Mouse (Mus musculus): Measurements from ENCODE around the gene Wdr43.

The Wdr43 gene

DNA sequence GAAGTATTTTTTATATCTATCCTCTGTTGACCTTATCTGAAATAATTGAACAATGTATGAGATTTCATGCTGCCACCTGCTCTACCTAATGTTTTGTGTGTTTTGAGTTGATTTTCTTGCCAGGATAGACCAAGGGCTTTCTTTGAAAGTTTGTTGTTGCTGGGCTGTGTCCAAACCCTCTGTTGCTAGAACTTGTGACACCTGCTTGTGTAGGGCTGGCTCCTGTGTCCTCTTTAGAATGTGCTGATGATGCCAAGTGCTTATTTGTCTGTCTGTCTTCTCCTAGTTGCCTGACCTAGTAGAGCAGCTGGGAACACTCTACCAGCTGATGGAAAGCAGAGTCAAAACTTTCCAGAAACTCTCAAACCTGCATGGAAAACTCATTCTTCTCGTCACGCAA lies 36.8 kb downstream of the Wdr43 start:
- POLR2A ChIA-PET: interaction anchor here in 3 of 4 experiments (0.6 to 37.6 kb wide), 6 partner anchors 9 to 34 kb away, joined by 3 to 593 read pairs (median 6); no protein-coding TSS in a partner anchor
- CTCF ChIA-PET: interaction anchor here in 1 of 4 experiments (2.1 kb wide), 1 partner anchor 19 kb away, joined by 6 read pairs; no protein-coding TSS in a partner anchor

DNA sequence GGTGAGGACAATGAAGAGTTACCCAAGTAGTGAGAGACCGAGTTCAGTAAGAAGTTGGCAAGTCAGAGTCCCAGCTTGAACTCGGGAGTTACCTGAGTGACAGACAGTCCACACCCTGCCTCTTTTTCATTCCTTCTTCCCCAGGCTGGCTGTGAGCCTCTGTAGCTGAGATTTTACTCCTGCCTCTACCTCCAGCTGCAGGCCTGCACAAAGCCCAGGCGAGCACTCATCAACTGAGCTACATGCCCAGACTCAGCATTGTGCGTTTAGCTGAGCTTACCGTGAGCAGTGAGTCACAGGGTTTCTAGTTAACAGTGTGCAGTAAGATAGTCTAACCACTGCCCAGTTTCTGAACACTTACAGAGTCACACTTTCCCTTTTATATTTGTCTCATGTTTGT lies 37.2 kb downstream of the Wdr43 start:
- ChIA-PET POLR2A (interaction anchor here in 3 of 4 experiments (0.6 to 37.6 kb wide), 7 partner anchors 9 to 35 kb away, joined by 3 to 593 read pairs (median 5); no protein-coding TSS in a partner anchor), CTCF (interaction anchor here in 2 of 4 experiments (0.8 to 2.1 kb wide), 3 partner anchors 10 to 19 kb away, joined by 4 to 6 read pairs (median 4); no protein-coding TSS in a partner anchor)

DNA sequence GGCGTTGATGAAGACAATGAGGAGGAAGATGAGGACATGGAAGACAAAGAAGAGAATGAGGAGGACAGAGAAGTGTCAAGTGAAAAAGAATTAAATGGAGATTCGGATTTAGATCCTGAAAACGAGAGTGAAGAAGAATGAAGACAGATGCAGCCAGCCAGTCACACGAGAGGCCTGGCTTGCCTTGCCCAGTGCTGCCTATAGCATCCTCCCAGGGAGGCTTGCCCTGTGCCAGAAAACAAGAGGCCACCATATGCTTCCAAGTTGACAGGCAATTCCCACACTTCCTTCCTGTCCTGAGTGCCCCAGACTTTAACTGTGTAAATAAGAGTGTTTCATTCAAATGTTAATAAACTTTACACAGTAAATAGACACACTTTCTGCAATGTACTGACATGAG lies 41.8 kb downstream of the Wdr43 start:
- POLR2A ChIA-PET: interaction anchor here in 2 of 4 experiments (0.6 to 37.6 kb wide), 4 partner anchors 9 to 823 kb away, joined by 3 to 593 read pairs (median 4); no protein-coding TSS in a partner anchor
- CTCF ChIA-PET: interaction anchor here in 1 of 4 experiments (0.8 kb wide), 1 partner anchor 16 kb away, joined by 4 read pairs; no protein-coding TSS in a partner anchor

DNA sequence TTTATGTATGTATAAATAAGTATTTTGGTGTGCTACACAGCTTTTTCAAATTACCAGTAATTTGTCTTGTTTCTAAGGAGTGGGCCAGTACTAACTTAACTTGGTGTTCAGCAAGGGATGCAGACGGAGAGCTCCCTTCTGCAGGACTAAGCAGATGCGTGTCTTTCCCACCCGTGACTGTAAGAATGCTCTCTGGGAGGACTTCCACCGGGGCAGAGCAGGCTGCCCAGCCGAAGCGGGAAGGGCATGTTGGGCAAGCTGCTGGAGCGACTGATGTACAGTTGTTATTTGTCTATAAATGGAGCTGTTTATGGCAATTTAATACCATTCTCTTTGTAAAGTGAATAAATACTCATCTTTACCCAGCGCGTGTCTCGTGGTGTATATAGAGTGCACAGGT lies 43.0 kb downstream of the Wdr43 start:
- POLR2A ChIA-PET: interaction anchor here in 1 of 4 experiments (1.4 to 37.6 kb wide), 3 partner anchors 13 to 43 kb away, joined by 4 to 593 read pairs (median 4); partner anchors contain the start of gene Wdr43

DNA sequence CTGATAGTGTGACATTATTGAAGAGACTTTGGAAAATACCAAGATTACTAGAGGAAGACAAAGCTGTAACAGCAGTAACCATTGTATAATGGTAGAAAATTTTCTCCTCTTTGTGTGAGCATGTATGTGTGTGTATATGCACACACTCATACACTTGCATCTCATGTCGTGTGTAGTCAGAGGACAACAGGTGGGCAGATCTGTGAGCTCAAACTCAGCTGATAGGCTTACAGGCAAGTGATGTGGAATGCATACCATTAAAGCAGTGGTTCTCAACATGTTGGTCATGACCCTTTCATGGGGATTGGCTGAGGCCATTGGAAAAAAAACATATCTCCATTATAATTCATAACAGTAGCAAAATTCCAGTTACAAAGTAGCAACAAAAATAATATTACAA lies 44.7 kb downstream of the Wdr43 start:
- POLR2A ChIA-PET: interaction anchor here in 2 of 4 experiments (0.5 to 37.6 kb wide), 5 partner anchors 26 to 965 kb away, joined by 3 to 593 read pairs (median 4); no protein-coding TSS in a partner anchor
- CTCF ChIA-PET: interaction anchor here in 3 of 4 experiments (0.6 to 1.3 kb wide), 4 partner anchors 12 to 128 kb away, joined by 3 to 5 read pairs (median 4); no protein-coding TSS in a partner anchor

More for the DNA sequence above, 43.0 kb downstream of the Wdr43 start:
- CTCF ChIA-PET: no interaction called here

DNA sequence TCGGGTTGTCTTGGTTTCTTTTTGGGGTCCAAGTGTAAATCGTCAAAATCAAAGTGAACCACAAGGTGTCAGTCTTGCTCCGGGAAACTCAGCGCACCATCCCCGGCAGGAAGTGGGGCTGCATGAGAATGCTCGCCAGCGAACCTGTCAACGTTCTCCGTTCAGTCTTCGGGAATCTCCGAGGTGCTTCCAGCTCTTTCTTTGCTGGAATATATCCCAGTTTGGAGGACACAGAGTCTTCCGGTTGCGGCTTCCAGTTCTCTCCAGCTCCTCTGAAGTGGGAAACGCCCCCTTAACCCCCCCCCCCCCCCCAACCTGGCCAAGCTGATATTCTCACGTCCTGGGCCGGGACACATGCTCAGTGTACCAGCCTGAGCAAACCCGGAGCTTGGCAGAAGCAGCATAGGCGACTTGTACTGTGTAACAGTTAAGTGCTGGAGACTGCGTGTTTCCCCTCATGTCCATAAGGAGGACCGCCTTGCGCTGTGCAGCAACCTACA lies 47.1 kb downstream of the Wdr43 start:
- POLR2A ChIA-PET: interaction anchor here in 2 of 4 experiments (0.6 to 37.6 kb wide), 10 partner anchors 8 to 83 kb away, joined by 3 to 593 read pairs (median 4); partner anchors contain the start of genes Togaram2 (in 1 of the 2) and Wdr43 (in 1 of the 2)
- CTCF ChIA-PET: interaction anchor here (0.5 to 2.7 kb wide), 11 partner anchors 9 to 1719 kb away, joined by 3 to 19 read pairs (median 5); no protein-coding TSS in a partner anchor

DNA sequence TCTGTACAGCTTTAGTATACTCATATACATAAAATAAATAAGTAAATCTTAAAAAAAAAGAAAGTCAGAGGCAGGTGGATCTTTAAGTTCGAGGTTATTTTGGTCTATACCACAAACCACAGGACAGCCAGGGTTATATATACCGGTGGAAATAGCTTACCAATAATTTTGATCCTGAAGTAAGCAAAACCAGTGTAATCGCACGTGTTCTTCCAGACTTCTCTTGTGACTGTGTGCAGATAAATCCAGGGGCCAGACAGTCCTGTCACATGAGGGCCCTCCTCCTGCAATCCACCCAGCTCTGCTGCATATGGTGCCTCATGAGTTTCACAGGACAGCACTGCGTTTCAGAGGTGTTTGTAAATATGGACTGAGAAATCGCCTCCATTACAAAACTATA lies 47.8 kb downstream of the Wdr43 start:
- ChIA-PET POLR2A (interaction anchor here in 2 of 4 experiments (0.9 to 37.6 kb wide), 7 partner anchors 9 to 65 kb away, joined by 3 to 593 read pairs (median 4); partner anchors contain the start of gene Togaram2 (in 1 of the 2)), CTCF (interaction anchor here (0.5 to 2.7 kb wide), 12 partner anchors 8 to 1795 kb away, joined by 3 to 19 read pairs (median 5); no protein-coding TSS in a partner anchor)

DNA sequence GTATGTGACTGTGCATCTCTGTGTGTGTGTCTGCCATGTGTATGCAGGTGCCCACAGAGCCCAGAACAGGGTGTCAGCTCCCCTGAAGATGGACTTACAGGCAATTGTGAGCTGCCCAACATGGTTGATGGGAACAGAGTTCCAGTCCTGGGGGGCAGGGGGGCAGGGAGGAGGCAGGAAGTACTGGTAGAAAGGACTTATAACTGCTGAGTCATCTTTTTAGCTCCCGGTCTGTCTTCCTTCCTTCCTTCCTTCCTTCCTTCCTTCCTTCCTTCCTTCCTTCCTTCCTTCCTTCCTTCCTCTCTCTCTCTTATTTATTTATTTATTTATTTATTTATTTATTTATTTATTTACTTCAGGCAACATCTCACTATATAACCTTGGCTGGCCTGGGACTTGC lies 48.5 kb downstream of the Wdr43 start:
- CTCF ChIA-PET: interaction anchor here (0.6 to 2.7 kb wide), 5 partner anchors 8 to 791 kb away, joined by 3 to 26 read pairs (median 12); no protein-coding TSS in a partner anchor
- POLR2A ChIA-PET: interaction anchor here in 3 of 4 experiments (0.6 to 37.6 kb wide), 6 partner anchors 8 to 124 kb away, joined by 3 to 593 read pairs (median 6); partner anchors contain the start of gene Togaram2 (in 1 of the 3)

DNA sequence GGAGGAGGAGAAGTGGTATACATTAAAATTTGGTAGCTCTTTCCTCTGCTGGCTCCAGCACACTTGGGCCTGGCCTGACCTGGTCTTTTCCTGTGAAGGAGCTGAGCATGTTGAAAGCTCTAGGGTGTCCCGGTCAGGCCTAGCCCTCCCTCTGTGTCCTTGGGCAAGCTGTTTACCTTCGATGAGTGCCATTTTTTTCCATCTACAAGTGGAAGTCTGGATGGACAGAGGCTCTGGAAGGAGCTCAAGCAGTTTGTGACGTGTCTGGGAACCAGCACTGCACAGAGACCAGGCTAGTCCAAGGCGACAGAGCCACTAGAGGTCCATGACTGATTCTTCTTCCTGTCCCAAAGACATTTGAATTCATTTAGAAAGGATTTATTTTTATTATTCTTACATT lies 49.5 kb downstream of the Wdr43 start:
- ChIA-PET CTCF (interaction anchor here in 1 of 4 experiments (0.7 to 1.0 kb wide), 2 partner anchors 12 to 207 kb away, joined by 4 to 5 read pairs; no protein-coding TSS in a partner anchor), POLR2A (interaction anchor here in 1 of 4 experiments (1.0 to 37.6 kb wide), 2 partner anchors 11 to 32 kb away, joined by 5 to 593 read pairs; no protein-coding TSS in a partner anchor)

DNA sequence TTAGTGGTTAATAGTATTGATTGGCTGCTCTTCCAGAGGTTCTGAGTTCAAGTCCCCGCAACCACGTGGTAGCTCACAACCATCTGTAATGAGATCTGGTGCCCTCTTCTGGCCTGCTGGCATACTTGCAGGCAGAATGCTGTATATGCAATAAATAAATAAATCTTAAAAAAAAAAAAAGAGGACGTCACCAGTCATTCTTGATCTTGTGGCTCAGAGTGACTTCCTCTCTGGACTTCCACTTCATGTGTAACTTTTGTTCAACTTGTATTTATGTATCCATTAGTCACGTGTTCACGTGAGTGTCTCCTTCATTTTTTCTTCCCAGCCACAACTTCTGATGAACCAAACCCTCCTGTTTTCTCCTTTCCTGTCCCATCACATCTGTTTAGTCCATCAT lies 53.8 kb downstream of the Wdr43 start:
- ChIA-PET CTCF (interaction anchor here in 3 of 4 experiments (0.6 to 0.7 kb wide), 4 partner anchors 25 to 1114 kb away, joined by 3 to 6 read pairs (median 5); no protein-coding TSS in a partner anchor), POLR2A (interaction anchor here in 1 of 4 experiments (0.6 kb wide), 1 partner anchor 31 kb away, joined by 3 read pairs; no protein-coding TSS in a partner anchor)

DNA sequence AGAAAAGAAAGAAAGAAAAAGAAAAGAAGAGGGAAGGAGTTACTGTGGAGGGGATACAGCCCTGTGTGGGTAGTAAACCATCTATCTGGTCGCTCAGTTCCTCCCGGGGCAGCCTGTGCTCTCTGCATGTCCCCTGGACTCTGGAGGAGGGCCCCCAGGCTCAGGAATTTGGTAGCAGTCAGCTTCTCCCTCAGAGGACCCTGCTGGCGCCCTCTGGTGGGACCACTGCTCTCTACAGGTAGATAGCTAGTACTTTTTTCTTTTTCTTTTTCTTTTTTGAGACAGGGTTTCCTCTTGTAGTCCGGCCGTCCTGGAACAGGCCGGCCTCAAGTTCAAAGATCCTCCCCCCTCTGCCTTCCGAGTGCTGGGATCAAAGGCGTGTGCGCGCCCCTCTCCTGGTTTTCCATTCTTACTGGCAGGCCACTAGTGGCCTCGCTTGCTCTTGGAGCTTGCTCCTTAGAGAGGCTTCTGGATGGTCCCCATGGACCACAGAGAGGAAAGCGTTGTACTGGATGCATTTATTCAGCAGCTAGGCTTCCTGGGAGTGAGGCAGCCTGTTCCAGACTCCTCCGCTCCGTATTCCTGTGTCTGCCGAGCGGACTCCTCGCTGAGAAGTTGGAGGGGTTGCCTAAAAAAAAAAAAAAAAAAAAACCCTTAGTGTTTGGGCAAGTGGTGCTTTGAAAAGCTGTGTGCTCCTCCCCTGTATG lies 56.3 kb downstream of the Wdr43 start:
- POLR2A ChIA-PET: interaction anchor here in 3 of 4 experiments (0.6 to 2.6 kb wide), 10 partner anchors 9 to 138 kb away, joined by 3 to 16 read pairs (median 4); partner anchors contain the start of gene Spdya (in 1 of the 3)
- CTCF ChIA-PET: interaction anchor here (0.5 to 2.0 kb wide), 64 partner anchors 7 to 1278 kb away, joined by 3 to 19 read pairs (median 4); partner anchors contain the start of genes Spdya (in 3 of the 4) and Alk (in 1 of the 4)

DNA sequence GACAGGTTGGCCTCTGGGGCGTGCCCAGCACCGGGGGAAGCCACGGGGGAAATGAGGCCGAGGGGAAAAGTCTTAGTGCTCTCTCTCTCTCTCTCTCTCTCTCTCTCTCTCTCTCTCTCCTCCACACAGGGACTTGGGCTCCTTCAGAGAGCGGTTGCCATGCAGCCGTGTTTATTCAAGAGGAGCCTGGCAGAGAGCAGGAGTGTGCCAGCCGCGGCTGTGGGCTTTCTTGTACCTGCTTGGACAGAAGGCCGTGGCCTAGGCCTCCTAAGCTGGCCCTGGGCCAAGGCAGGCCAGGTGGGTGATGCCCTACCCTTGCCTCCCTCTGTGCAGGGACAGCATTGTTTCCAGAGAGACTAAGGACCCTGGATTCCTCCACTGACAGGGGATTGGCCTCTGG lies 57.4 kb downstream of the Wdr43 start, which contains the start of gene Togaram2:
Gene Togaram2, plus strand, starts transcription at position 170 of the 400 bp plus-strand sequence.
- POLR2A ChIA-PET: interaction anchor here in 1 of 4 experiments (2.6 kb wide), 1 partner anchor 10 kb away, joined by 16 read pairs; no protein-coding TSS in a partner anchor
- CTCF ChIA-PET: interaction anchor here in 2 of 4 experiments (1.1 to 1.9 kb wide), 3 partner anchors 31 to 200 kb away, joined by 3 to 15 read pairs (median 9); no protein-coding TSS in a partner anchor

DNA sequence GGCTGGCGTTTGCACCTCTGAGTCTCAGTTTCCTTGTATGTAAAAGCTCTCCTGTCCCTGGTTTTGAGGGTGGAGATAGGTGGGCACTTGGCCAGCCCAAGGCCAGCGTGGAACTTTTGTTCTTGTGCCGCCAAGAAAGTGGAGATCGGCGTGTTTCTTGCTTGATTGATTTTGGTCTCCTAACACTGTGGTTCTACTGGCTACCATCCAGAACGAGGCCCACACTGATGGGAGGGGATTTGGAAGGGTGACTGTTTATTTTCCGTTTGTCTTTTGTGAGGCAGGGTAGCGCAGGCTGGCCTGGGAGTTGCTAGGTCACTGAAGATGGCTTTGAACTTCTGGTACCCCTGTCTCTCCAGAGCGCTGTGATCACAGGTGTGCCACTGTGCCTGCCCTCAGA lies 58.2 kb downstream of the Wdr43 start:
- CTCF ChIA-PET: no interaction called here
- POLR2A ChIA-PET: interaction anchor here in 1 of 4 experiments (1.4 kb wide), 1 partner anchor 24 kb away, joined by 4 read pairs; no protein-coding TSS in a partner anchor

DNA sequence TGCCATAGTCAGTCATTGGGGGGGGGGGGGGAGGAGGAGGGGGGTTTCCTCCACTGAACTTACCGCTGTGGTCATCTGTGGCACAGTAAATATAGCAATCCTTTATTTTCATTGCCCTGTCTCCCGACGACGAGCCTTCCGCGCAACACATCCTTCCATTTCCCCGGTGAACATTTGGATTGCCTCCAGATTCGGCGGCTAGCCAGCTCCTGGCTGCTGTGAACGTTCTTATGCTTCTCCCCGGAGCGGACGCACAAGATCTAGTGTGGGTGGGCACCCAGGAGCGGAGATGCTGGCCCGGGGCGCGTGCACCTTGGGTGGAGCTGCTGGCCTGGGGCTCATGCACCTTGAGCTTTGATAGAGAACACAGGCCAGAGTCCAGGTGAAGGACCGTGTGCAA lies 59.2 kb downstream of the Wdr43 start:
- ChIA-PET POLR2A (interaction anchor here in 1 of 4 experiments (0.6 to 1.4 kb wide), 2 partner anchors 25 to 64 kb away, joined by 4 to 6 read pairs; no protein-coding TSS in a partner anchor), CTCF (interaction anchor here in 1 of 4 experiments (1.0 kb wide), 1 partner anchor 20 kb away, joined by 5 read pairs; no protein-coding TSS in a partner anchor)

DNA sequence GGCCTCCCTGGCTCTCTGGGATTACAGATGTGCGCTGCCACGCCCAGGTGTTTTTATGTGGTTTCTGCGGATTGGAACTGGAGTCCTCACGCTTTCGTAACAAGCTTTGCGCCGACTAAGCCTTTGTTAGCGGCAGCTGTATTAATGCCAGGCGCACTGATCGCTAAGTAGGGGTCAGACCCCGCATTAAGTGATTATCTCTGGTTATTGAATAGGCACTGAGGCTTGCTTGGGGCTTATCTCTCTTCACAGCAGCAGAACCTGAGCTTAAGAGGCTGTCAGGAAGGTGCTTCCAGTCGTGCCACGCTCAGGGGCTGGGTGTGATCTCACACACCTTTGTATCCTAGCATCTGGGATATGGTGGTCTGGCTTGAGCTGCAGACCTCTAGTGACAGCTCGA lies 66.0 kb downstream of the Wdr43 start:
- ChIA-PET POLR2A (no interaction called here), CTCF (interaction anchor here in 3 of 4 experiments (0.7 to 1.2 kb wide), 4 partner anchors 10 to 12 kb away, joined by 3 to 7 read pairs (median 4); no protein-coding TSS in a partner anchor)

DNA sequence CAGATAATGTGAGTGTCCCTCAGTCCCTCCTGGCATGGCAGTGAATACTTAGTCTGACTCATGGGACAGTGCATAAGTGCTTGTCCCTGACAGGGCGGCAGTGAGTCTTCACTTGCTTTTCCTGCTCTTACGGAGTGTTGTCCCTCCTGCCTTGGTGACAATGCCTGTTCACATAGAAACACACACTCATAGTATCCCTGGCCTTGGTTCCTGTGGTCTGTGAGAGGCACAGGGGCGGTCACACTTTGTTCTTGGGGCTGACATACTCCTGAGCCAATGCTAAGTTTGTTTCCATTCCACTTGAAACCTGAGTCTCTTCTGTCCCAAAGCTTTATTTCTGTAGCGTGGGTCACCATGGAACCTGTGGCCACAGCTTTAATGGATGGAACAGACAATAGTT lies 66.7 kb downstream of the Wdr43 start:
- POLR2A ChIA-PET: no interaction called here
- CTCF ChIA-PET: interaction anchor here in 1 of 4 experiments (0.7 kb wide), 1 partner anchor 11 kb away, joined by 3 read pairs; no protein-coding TSS in a partner anchor

DNA sequence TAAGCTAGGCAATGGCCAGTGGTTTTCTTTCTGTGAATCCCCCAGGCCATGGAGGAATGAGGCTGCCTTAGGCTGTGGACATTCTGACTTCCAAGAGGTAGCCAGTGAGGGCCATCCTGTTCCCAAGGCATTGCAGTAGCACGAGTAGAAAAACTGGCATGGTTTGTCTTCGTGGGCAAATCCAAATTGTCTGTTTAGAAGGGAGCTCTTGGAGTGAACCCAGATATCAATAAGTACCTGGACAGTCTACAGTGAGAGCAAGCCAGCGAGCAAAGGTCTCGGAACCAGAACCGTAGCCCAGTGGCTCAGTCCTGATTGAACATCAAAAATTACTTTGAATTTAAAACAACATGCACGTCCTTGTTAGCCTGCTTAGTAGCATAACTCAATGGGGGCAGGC lies 67.6 kb downstream of the Wdr43 start:
- ChIA-PET POLR2A (no interaction called here), CTCF (no interaction called here)

DNA sequence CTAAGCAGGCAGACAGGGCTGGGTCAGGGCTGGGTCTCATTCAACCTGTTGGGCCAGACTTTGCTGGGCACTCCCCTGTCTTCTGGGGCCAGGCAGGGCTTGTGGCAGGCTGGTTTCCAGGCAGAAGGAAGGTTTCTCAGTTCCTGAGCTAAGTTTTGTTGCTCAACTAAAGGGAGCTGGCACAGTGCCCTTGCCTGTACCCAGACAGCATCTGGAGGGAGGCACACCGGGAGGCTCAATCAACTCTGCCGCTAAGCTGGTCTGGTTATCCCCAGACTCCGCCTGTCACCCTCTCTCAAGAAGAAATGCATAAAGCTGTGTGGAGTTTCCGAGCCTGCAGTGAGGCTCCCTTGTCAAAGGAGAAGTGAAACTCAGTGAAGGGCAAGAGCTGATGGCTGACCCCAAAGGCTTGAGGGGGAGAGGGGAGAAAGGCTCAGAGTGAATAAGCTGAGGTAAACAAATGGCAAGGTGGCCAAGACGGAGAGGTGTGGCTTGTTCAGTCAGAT lies 68.5 kb downstream of the Wdr43 start:
- ChIA-PET POLR2A (interaction anchor here in 1 of 4 experiments (0.6 kb wide), 1 partner anchor 186 kb away, joined by 4 read pairs; no protein-coding TSS in a partner anchor), CTCF (interaction anchor here in 1 of 4 experiments (1.4 kb wide), 1 partner anchor 12 kb away, joined by 3 read pairs; no protein-coding TSS in a partner anchor)

All from embryonic stem cell, embryonic (primary cell).